Mouse (Mus musculus): ENCODE results near the gene Baiap2l1.

- TF ChIP-seq POLR2A (IDR thresholded peaks at IDR 0.05; ENCODE audit: insufficient read depth, low read depth, low read length) (no peak), CTCF (IDR thresholded peaks at IDR 0.05; ENCODE audit: insufficient read depth, low read depth, low read length) (no peak)
Observed at GRCm38 (mm10) chr5:144370986-144371385, 13.1 kb upstream of the Baiap2l1 start.

All from olfactory bulb, adult 2 months (tissue).